Mouse (Mus musculus) spleen, postnatal 10 days (tissue): ENCODE measurements around the gene Dpm1.

Source experiments
- DNase-seq, 2 experiments: peaks; one replicate each; pipeline ENCODE4 v3.0.0; 2021 to 2022; ENCODE audit warnings: low spot score in 2 of 2

Dpm1 gene

GRCm38 (mm10) chr2:168230026-168230728 is at the start of gene Dpm1, which contains the start of the genes Gm20716 and Mocs3:
TSS of gene Dpm1 (minus strand) at chr2:168230591.
TSS of gene Gm20716 (minus strand) at chr2:168230364.
TSS of gene Mocs3 (plus strand) at chr2:168230622.
- DNase-seq: peak; percentile 86 to 92

DNA sequence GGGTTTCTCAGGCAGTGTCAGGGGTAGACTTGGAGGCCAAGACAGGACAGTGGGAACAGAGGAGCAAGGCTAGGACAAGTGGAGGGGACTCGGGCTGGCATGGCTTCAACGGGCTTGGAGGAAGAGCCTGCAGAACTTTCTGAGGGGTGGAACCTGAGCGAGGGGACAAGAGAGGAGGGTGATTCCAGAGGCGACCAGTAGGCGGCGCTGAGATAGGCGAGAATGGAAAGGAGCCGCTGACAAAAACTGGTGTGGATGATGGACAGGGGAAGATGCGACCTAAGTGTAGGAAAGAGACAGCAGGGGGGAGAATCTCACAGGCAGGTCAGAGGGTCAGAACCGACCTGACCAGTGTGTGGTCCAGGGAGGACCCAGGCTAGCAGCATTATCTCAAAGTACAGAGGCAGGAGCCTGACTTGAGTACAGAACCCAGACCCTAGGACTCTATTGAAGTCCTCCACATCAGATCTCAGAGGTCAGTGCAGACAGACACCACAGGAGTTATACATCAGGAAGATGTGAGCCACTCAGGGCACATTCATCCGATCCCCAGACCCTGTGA is 44.1 kb upstream of the Dpm1 start:
- peak; percentile 64 to 86 for DNase-seq

DNA sequence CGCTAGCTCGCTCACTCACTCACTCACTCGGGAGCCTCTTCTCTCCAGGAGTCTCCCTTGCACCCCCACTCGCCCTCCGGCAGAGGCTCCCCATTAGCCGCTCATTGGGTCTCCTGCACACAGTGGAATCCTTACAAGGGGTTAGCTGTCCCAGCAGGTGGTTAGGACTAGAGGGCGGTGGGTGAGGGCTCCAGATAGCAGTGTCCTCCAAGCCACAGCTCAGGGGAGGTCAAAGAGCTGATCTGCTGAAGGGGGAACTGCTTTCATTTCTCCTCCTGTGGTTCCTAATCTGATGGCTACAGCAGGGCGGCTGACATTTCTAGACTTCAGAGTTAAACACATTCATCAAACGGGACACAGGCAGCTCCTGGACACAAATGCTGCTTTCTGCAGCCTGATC is 43.0 kb upstream of the Dpm1 start:
- DNase-seq: no peak

DNA sequence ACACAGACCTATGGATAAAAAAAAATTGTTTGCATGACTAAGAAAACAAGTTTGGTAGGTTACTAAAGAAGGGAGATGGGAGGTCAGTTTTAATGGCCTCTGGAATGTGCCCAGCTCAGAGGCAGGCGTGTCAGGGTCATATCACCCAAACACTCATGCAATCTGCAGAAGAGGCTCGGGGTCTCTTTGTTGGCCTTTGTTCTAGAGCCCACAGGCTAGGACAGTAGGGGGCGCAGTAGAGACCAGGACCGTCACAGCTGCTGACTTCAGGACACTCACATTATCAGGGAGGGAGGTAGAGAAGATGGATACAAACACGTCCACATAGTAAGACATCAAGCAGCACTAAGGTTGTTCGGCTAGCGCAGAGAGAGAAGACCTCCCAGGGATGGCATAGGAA is 37.6 kb upstream of the Dpm1 start:
- no peak for DNase-seq

DNA sequence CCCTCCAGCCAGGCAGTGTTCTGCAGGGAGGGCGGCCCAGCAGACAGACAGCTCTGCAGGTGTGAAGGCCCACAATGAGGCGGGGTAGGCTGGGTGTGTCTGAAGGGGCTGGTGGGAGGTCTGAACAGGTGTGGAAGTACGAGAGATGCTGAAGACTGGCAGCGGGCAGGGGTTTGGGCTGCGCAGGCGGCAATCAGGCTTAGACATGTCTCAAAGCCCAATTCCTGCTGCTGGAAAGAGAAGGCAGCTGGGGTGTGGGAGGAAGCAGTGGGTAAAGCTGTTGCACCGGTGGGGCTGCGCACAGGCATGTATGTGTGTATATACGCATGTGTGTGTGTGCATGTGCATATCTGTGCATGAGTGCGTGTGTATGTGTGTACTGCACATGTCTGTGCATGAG is 30.5 kb upstream of the Dpm1 start:
- no peak for DNase-seq

- no peak for DNase-seq
These were observed 29.7 kb upstream of the Dpm1 start for GRCm38 (mm10) chr2:168260124-168260523.

DNA sequence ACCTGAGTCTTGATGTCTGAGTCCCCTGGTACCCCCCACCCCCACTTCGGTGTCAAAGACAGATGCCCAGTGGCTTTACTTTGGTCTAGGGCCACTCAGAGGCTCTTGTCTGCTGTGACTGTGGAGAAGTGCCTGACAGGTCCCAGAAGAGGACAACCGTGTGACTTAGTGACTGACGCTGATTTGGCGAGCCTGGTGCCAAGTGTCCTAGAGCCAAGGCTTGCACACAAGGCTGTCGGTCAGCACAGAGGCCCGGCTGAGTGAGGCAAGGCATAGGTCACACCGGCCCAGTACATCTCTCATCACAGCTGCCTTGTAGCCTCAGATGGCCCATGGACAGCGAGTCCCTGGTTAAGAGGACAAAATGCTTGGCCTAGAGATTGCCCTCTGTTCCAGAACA is 28.7 kb upstream of the Dpm1 start:
- no peak for DNase-seq

DNA sequence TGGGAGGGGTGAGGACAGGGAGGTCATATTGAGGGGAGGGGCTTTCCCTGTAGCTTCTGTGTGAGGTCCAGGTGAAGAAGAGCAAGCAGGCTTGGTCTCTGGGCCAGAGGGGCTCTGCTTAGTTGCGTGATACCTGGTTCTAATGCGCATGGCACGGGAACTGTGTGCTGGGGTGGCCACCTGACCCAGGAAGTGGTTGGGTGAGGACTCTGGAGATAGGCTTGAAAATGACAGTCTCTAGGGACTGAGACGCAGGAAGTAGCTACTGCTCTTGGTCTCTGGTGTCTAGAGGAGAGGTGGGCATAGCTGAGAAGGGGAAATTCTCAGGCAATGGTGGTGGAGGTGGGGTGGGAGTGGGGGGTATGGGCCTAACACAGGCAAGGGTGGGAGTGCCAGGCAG is 26.8 kb upstream of the Dpm1 start:
- DNase-seq: peak in 1 of 2 experiments; percentile 34

DNA sequence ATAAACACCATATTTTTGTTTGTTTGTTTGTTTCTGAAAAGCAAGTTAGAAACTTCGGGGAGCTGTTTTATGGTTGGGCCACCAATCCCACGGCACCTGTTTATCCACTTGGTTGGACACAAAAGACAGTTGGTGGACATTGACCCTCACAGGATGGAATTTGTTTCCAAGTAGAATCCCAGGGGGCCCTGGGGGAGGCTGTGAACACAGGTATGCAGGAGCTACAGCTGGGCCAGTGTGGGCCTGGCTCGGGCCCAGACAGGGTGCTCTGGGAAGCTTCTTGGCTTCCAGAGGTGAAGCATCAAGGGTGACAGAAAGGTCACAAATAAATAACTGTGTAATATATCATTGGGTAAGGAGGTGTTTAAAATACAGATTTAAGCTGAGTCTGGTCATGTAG is 26.1 kb upstream of the Dpm1 start:
- no peak for DNase-seq

DNA sequence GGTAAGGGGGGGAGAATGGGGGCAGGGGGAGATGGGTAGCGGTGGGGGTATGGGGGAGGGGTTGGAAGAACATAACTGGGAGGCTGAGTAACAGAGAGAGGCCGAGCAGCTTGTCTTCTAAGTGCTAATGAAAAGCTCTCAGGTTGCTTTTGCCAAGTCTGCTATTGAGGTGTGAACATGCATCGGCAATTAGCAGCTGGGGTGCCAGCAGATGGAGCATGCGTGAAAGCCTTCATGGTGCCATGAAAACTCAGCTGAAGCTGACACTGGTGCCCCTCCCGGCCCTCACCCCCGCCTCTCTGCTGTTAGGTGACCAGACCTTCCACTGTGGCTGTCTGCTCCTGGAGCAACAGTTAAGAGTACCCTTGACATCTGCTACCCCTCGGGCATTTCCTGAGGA is 23.4 kb upstream of the Dpm1 start:
- DNase-seq: no peak

- peak in 1 of 2 experiments; percentile 54 for DNase-seq
These were observed 22.4 kb upstream of the Dpm1 start for GRCm38 (mm10) chr2:168252639-168253292.

DNA sequence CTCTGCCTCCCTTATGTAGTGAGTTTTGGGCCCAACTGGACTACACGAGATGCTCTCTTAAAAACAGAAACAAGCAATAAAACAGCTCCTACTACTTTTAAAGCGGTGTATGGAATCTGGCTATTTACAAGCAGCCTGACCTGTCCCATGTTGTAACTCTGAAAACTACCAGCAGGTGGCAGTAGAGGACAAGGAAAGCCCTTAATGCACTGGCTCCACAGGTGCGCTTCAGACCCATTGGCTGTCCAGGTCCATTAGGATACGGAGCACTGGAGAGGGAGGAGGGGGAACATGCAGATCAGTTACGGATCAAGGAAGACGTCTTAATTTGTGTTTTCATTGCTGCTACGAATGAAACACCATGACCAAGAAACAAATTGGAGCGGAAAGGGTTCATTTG is 19.9 kb upstream of the Dpm1 start:
- peak; percentile 83 to 87 for DNase-seq

GRCm38 (mm10) chr2:168248856-168249245 is 18.5 kb upstream of the Dpm1 start:
- DNase-seq: peak in 1 of 2 experiments; percentile 61

GRCm38 (mm10) chr2:168248167-168248855 is 17.9 kb upstream of the Dpm1 start:
- no peak for DNase-seq

- no peak for DNase-seq
These were observed 15.2 kb upstream of the Dpm1 start for GRCm38 (mm10) chr2:168245571-168245970.

GRCm38 (mm10) chr2:168243278-168243677 is 12.9 kb upstream of the Dpm1 start:
- no peak for DNase-seq

GRCm38 (mm10) chr2:168242841-168243240 is 12.4 kb upstream of the Dpm1 start:
- DNase-seq: no peak

- no peak for DNase-seq
These were observed 7.9 kb upstream of the Dpm1 start for GRCm38 (mm10) chr2:168238335-168238734.

DNA sequence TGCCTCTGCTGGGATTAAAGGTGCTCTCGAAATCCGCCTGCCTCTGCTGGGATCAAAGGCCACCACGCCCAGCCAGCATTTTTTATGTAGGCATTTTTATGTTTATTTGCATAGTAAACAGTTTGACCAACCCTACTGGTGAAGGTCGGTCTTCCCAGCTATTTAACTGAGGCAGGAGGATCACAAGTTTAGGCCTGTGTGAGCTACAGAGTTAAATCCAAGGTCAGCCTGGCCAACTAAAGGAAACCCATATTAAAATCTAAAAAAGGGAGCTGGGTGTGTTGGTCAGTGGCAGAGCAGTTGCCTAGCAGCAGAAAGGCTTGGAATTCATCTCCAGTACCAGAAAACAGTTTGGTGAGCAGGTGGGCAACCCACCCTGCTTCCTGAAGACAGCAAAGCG is 2.9 kb upstream of the Dpm1 start:
- no peak for DNase-seq

GRCm38 (mm10) chr2:168231471-168231829 is 1.1 kb upstream of the Dpm1 start:
- DNase-seq: peak in 1 of 2 experiments; percentile 45

- no peak for DNase-seq
These were observed 531 bp upstream of the Dpm1 start for GRCm38 (mm10) chr2:168230773-168231470.
